Mouse (Mus musculus): ENCODE results near the gene Abhd17b.
"Not testable (repeated sequence)": the region's sequence is repeated elsewhere in the genome, so short reads cannot be mapped to it uniquely, and the experiment has no call there.

Gene Abhd17b

GRCm38 (mm10) chr19:21624148-21624535, 28.8 kb upstream of the Abhd17b start:
- Histone ChIP-seq H3K9me3 (ENCODE audit: low read length) (no peaks in the 10 kb centered on the region), H3K27me3 (ENCODE audit: insufficient read depth, low read length) (no peaks in the 10 kb centered on the region), H3K4me1 (replicated peaks; ENCODE audit: low read depth, low read length) (peaks cover 25% of the 10 kb centered on the region), H3K36me3 (ENCODE audit: insufficient read depth, low read length) (no peaks in the 10 kb centered on the region), H3K4me3 (replicated peaks; ENCODE audit: low read length) (no peak overlapping the region)
- TF ChIP-seq CTCF (conservative IDR thresholded peaks at IDR 0.05; ENCODE audit: low read length) (no peak), NANOG (IDR thresholded peaks at IDR 0.05; ENCODE audit: borderline replicate concordance, low read length) (no peak), POU5F1 (IDR thresholded peaks at IDR 0.05; ENCODE audit: borderline replicate concordance, low read length) (no peak)

GRCm38 (mm10) chr19:21626271-21626988, 26.6 kb upstream of the Abhd17b start:
- Histone ChIP-seq H3K4me1 (replicated peaks; ENCODE audit: low read depth, low read length) (peaks cover 40% of the 10 kb centered on the region), H3K36me3 (ENCODE audit: insufficient read depth, low read length) (no peaks in the 10 kb centered on the region), H3K27me3 (ENCODE audit: insufficient read depth, low read length) (no peaks in the 10 kb centered on the region), H3K4me3 (replicated peaks; ENCODE audit: low read length) (no peak overlapping the region), H3K9me3 (ENCODE audit: low read length) (no peaks in the 10 kb centered on the region)
- TF ChIP-seq NANOG (IDR thresholded peaks at IDR 0.05; ENCODE audit: borderline replicate concordance, low read length) (no peak), POU5F1 (IDR thresholded peaks at IDR 0.05; ENCODE audit: borderline replicate concordance, low read length) (no peak), CTCF (conservative IDR thresholded peaks at IDR 0.05; ENCODE audit: low read length) (no peak)

- H3K36me3 ChIP-seq (ENCODE audit: insufficient read depth, low read length); H3K9me3 ChIP-seq (ENCODE audit: low read length); H3K27me3 ChIP-seq (ENCODE audit: insufficient read depth, low read length); H3K4me3 ChIP-seq (replicated peaks; ENCODE audit: low read length): not testable (repeated sequence)
- peaks cover 39% of the 10 kb centered on the region for H3K4me1 ChIP-seq (replicated peaks; ENCODE audit: low read depth, low read length)
Observed at GRCm38 (mm10) chr19:21628440-21628839, 24.5 kb upstream of the Abhd17b start.

- Histone ChIP-seq H3K9me3 (ENCODE audit: low read length) (no peaks in the 10 kb centered on the region), H3K27me3 (ENCODE audit: insufficient read depth, low read length) (no peaks in the 10 kb centered on the region), H3K36me3 (ENCODE audit: insufficient read depth, low read length) (no peaks in the 10 kb centered on the region), H3K4me3 (replicated peaks; ENCODE audit: low read length) (no peak overlapping the region), H3K4me1 (replicated peaks; ENCODE audit: low read depth, low read length) (peaks cover 34% of the 10 kb centered on the region)
- TF ChIP-seq CTCF (conservative IDR thresholded peaks at IDR 0.05; ENCODE audit: low read length): no peak
- TF ChIP-seq NANOG (IDR thresholded peaks at IDR 0.05; ENCODE audit: borderline replicate concordance, low read length): no peak
- TF ChIP-seq POU5F1 (IDR thresholded peaks at IDR 0.05; ENCODE audit: borderline replicate concordance, low read length): no peak
Observed at GRCm38 (mm10) chr19:21629030-21629429, 24.0 kb upstream of the Abhd17b start.

- TF ChIP-seq POU5F1 (IDR thresholded peaks at IDR 0.05; ENCODE audit: borderline replicate concordance, low read length) (no peak), CTCF (conservative IDR thresholded peaks at IDR 0.05; ENCODE audit: low read length) (no peak), NANOG (IDR thresholded peaks at IDR 0.05; ENCODE audit: borderline replicate concordance, low read length) (no peak)
- no peaks in the 10 kb centered on the region for H3K9me3 ChIP-seq (ENCODE audit: low read length)
- no peaks in the 10 kb centered on the region for H3K36me3 ChIP-seq (ENCODE audit: insufficient read depth, low read length)
- no peaks in the 10 kb centered on the region for H3K27me3 ChIP-seq (ENCODE audit: insufficient read depth, low read length)
- H3K4me1 ChIP-seq (replicated peaks; ENCODE audit: low read depth, low read length): peaks cover 34% of the 10 kb centered on the region
- no peak overlapping the region for H3K4me3 ChIP-seq (replicated peaks; ENCODE audit: low read length)
Observed at GRCm38 (mm10) chr19:21629501-21629900, 23.5 kb upstream of the Abhd17b start.

- Histone ChIP-seq H3K9me3 (ENCODE audit: low read length) (no peaks in the 10 kb centered on the region), H3K4me1 (replicated peaks; ENCODE audit: low read depth, low read length) (peaks cover 34% of the 10 kb centered on the region), H3K4me3 (replicated peaks; ENCODE audit: low read length) (no peak overlapping the region; the same call in 1 of the 2 replicates), H3K36me3 (ENCODE audit: insufficient read depth, low read length) (no peaks in the 10 kb centered on the region), H3K27me3 (ENCODE audit: insufficient read depth, low read length) (no peaks in the 10 kb centered on the region)
- no peak for TF ChIP-seq POU5F1 (IDR thresholded peaks at IDR 0.05; ENCODE audit: borderline replicate concordance, low read length)
- no peak for TF ChIP-seq NANOG (IDR thresholded peaks at IDR 0.05; ENCODE audit: borderline replicate concordance, low read length)
- TF ChIP-seq CTCF (conservative IDR thresholded peaks at IDR 0.05; ENCODE audit: low read length): no peak
Observed at GRCm38 (mm10) chr19:21630656-21631331, 22.2 kb upstream of the Abhd17b start.

- no peak overlapping the region for H3K4me3 ChIP-seq (replicated peaks; ENCODE audit: low read length)
- TF ChIP-seq NANOG (IDR thresholded peaks at IDR 0.05; ENCODE audit: borderline replicate concordance, low read length) (no peak), CTCF (conservative IDR thresholded peaks at IDR 0.05; ENCODE audit: low read length) (no peak), POU5F1 (IDR thresholded peaks at IDR 0.05; ENCODE audit: borderline replicate concordance, low read length) (no peak)
- H3K9me3 ChIP-seq (ENCODE audit: low read length): no peaks in the 10 kb centered on the region
- H3K4me1 ChIP-seq (replicated peaks; ENCODE audit: low read depth, low read length): peaks cover 26% of the 10 kb centered on the region
- H3K36me3 ChIP-seq (ENCODE audit: insufficient read depth, low read length): no peaks in the 10 kb centered on the region
- H3K27me3 ChIP-seq (ENCODE audit: insufficient read depth, low read length): no peaks in the 10 kb centered on the region
Observed at GRCm38 (mm10) chr19:21635406-21635805, 17.6 kb upstream of the Abhd17b start.

GRCm38 (mm10) chr19:21636907-21637306, 16.1 kb upstream of the Abhd17b start:
- no peaks in the 10 kb centered on the region for H3K36me3 ChIP-seq (ENCODE audit: insufficient read depth, low read length)
- no peaks in the 10 kb centered on the region for H3K27me3 ChIP-seq (ENCODE audit: insufficient read depth, low read length)
- TF ChIP-seq POU5F1 (IDR thresholded peaks at IDR 0.05; ENCODE audit: borderline replicate concordance, low read length) (no peak), CTCF (conservative IDR thresholded peaks at IDR 0.05; ENCODE audit: low read length) (no peak), NANOG (IDR thresholded peaks at IDR 0.05; ENCODE audit: borderline replicate concordance, low read length) (no peak)
- no peak overlapping the region for H3K4me3 ChIP-seq (replicated peaks; ENCODE audit: low read length)
- H3K9me3 ChIP-seq (ENCODE audit: low read length): no peaks in the 10 kb centered on the region
- H3K4me1 ChIP-seq (replicated peaks; ENCODE audit: low read depth, low read length): peaks cover 12% of the 10 kb centered on the region

All from E14TG2a.4 (cell line).